Mouse (Mus musculus) neural tube, embryonic 11.5 days (tissue): ENCODE results near the gene Itgb2. TPM values are rescaled to one million over a fixed set of nuclear protein-coding genes. Genes with fewer than 3 reads are reported as not detected.

Experiments used
- ATAC-seq: fragments of 200-750 bp; cut with Nextera tagmentation; 2 replicates; pipeline ENCODE4 v1.8.0; 2017; ENCODE audit warnings: moderate number of reproducible peaks, mild to moderate bottlenecking, moderate TSS enrichment, moderate library complexity; ENCODE audit not compliant: insufficient read depth, low FRiP score, low TSS enrichment
- DNase-seq: peaks from one replicate; pipeline ENCODE4 v3.0.0-alpha.2; 2015; ENCODE audit warnings: low spot score
- H3K27ac ChIP-seq: fragments of 300-500 bp; sonication (generic); 2 replicates; pipeline ENCODE4 v1.5.1; 2014; ENCODE audit warnings: low read depth, mild to moderate bottlenecking, low read length
- H3K27me3 ChIP-seq: fragments of 300-500 bp; sonication (generic); 2 replicates; pipeline ENCODE4 v1.6.1; 2014; ENCODE audit warnings: mild to moderate bottlenecking, low read length, mixed read lengths; ENCODE audit not compliant: control insufficient read depth, insufficient read depth
- H3K36me3 ChIP-seq: fragments of 300-500 bp; sonication (generic); 2 replicates; pipeline ENCODE4 v1.6.1; 2014; ENCODE audit warnings: mild to moderate bottlenecking, low read length, moderate library complexity, mixed read lengths; ENCODE audit not compliant: control insufficient read depth, insufficient read depth
- H3K4me1 ChIP-seq: fragments of 300-500 bp; sonication (generic); 2 replicates; pipeline ENCODE4 v1.6.1; 2014; ENCODE audit warnings: low read length, mixed read lengths; ENCODE audit not compliant: control insufficient read depth, insufficient read depth
- H3K4me2 ChIP-seq: fragments of 300-500 bp; sonication (generic); 2 replicates; pipeline ENCODE4 v1.6.1; 2014; ENCODE audit warnings: low read depth, mild to moderate bottlenecking, moderate library complexity
- H3K4me3 ChIP-seq: fragments of 300-500 bp; sonication (generic); 2 replicates; pipeline ENCODE4 v1.5.1; 2014; ENCODE audit warnings: low read depth, low read length
- H3K9ac ChIP-seq: fragments of 300-500 bp; sonication (generic); 2 replicates; pipeline ENCODE4 v1.6.1; 2014; ENCODE audit warnings: mild to moderate bottlenecking, low read length
- H3K9me3 ChIP-seq: fragments of 300-500 bp; sonication (generic); 2 replicates; pipeline ENCODE4 v1.6.1; 2016; ENCODE audit warnings: low read length; ENCODE audit not compliant: control insufficient read depth
- WGBS: fragments of 180-500 bp; shearing (Covaris S2); extraction: QIAGEN DNeasy Blood & Tissue Kit; methylation state at CpG from one replicate; pipeline ENCODE4 v1.1.7; 2014; 5-methylcytosine and 5-hydroxymethylcytosine counted together
- polyA plus RNA-seq: library from polyadenylated mRNA; unstranded; fragments of >200 nt; fragmentation: Nextera tagmentation; extraction: Ambion mirVana; gene quantifications from 2 replicates; pipeline ENCODE4 v1.2.1, GENCODE M21; 2014

Itgb2 gene
- polyA plus RNA-seq, 1 experiment from 2014 or later, result 1.5 TPM

- ATAC-seq (no peak), DNase-seq (no peak)
- no peak overlapping the region for H3K9ac ChIP-seq
- no peaks in the 10 kb centered on the region for H3K4me1 ChIP-seq
- no peak overlapping the region for H3K4me2 ChIP-seq
- H3K4me3 ChIP-seq, result no peak overlapping the region
- 92% methylated on average over 2 of the region's 2 CpGs for WGBS
- no peaks in the 10 kb centered on the region for H3K27me3 ChIP-seq
- peaks cover 7% of the 10 kb centered on the region for H3K36me3 ChIP-seq
- no peak overlapping the region for H3K27ac ChIP-seq
- H3K9me3 ChIP-seq, result no peaks in the 10 kb centered on the region
These were observed 66.0 kb downstream of the Itgb2 start for GRCm38 (mm10) chr10:77596060-77596459.

GRCm38 (mm10) chr10:77603021-77603420 lies 73.0 kb downstream of the Itgb2 start:
- Histone ChIP-seq H3K4me2 (no peak overlapping the region), H3K9ac (no peak overlapping the region), H3K36me3 (no peaks in the 10 kb centered on the region; the same call in 1 of the 2 replicates), H3K4me3 (no peak overlapping the region), H3K27me3 (no peaks in the 10 kb centered on the region), H3K9me3 (no peaks in the 10 kb centered on the region; the same call in 1 of the 2 replicates), H3K4me1 (peaks cover 8% of the 10 kb centered on the region; the same call in 1 of the 2 replicates), H3K27ac (no peak overlapping the region)
- 56% methylated on average over 4 of the region's 4 CpGs for WGBS
- DNase-seq (no peak), ATAC-seq (no peak)

GRCm38 (mm10) chr10:77604111-77604510 lies 74.1 kb downstream of the Itgb2 start:
- peaks cover 8% of the 10 kb centered on the region; the same call in 1 of the 2 replicates for H3K4me1 ChIP-seq

GRCm38 (mm10) chr10:77604958-77605357 lies 74.9 kb downstream of the Itgb2 start:
- Histone ChIP-seq H3K9ac (no peak overlapping the region), H3K4me2 (no peak overlapping the region), H3K27ac (no peak overlapping the region), H3K4me3 (no peak overlapping the region), H3K36me3 (no peaks in the 10 kb centered on the region), H3K9me3 (no peaks in the 10 kb centered on the region; the same call in 1 of the 2 replicates), H3K4me1 (peaks cover 8% of the 10 kb centered on the region; the same call in 1 of the 2 replicates), H3K27me3 (no peaks in the 10 kb centered on the region)
- 92% methylated on average over 5 of the region's 5 CpGs for WGBS
- ATAC-seq (no peak), DNase-seq (no peak)

More at GRCm38 (mm10) chr10:77604111-77604510, 74.1 kb downstream of the Itgb2 start:
- Histone ChIP-seq H3K9ac (no peak overlapping the region), H3K27me3 (no peaks in the 10 kb centered on the region), H3K27ac (no peak overlapping the region), H3K9me3 (no peaks in the 10 kb centered on the region; the same call in 1 of the 2 replicates), H3K36me3 (no peaks in the 10 kb centered on the region), H3K4me3 (no peak overlapping the region), H3K4me2 (no peak overlapping the region)
- ATAC-seq (no peak), DNase-seq (no peak)
- 92% methylated on average over 6 of the region's 6 CpGs for WGBS

- DNase-seq, result peak; percentile 43
- H3K4me2 ChIP-seq, result peak overlapping the region; percentile 91
- H3K36me3 ChIP-seq, result peaks cover 2% of the 10 kb centered on the region; the same call in 1 of the 2 replicates
These were observed 75.3 kb downstream of the Itgb2 start for GRCm38 (mm10) chr10:77605368-77605767.

GRCm38 (mm10) chr10:77605908-77606826 lies 76.1 kb downstream of the Itgb2 start, which contains the start of the genes Sumo3 and Gm49325:
TSS of gene Sumo3 (plus strand) at chr10:77606097.
TSS of gene Gm49325 (plus strand) at chr10:77606197.
- peak within 1 kb of the TSS; percentile 91 for H3K27ac ChIP-seq
- peak within 1 kb of the TSS; percentile 79 for H3K4me3 ChIP-seq
- DNase-seq (peak; percentile 95), ATAC-seq (peak; percentile 91)
- H3K9me3 ChIP-seq, result no peaks in the 10 kb centered on the region; the same call in 1 of the 2 replicates
- peak within 1 kb of the TSS; percentile 91 for H3K4me2 ChIP-seq
- peaks cover 8% of the 10 kb centered on the region; the same call in 1 of the 2 replicates for H3K4me1 ChIP-seq
- 2% methylated on average over 93 of the region's 119 CpGs for WGBS
- peak within 1 kb of the TSS; percentile 83 for H3K9ac ChIP-seq
- no peaks in the 10 kb centered on the region for H3K27me3 ChIP-seq
- peaks cover 3% of the 10 kb centered on the region; the same call in 1 of the 2 replicates for H3K36me3 ChIP-seq

More at GRCm38 (mm10) chr10:77605368-77605767, 75.3 kb downstream of the Itgb2 start:
- peaks cover 8% of the 10 kb centered on the region; the same call in 1 of the 2 replicates for H3K4me1 ChIP-seq
- no peaks in the 10 kb centered on the region for H3K27me3 ChIP-seq
- no peak for ATAC-seq
- no peaks in the 10 kb centered on the region; the same call in 1 of the 2 replicates for H3K9me3 ChIP-seq
- H3K9ac ChIP-seq, result no peak overlapping the region
- H3K27ac ChIP-seq, result peak overlapping the region; percentile 91; the same call in 1 of the 2 replicates
- 61% methylated on average over 1 of the region's 1 CpGs for WGBS
- peak overlapping the region; percentile 79 for H3K4me3 ChIP-seq

- no peaks in the 10 kb centered on the region for H3K27me3 ChIP-seq
- H3K4me3 ChIP-seq, result peak overlapping the region; percentile 79
- 42% methylated on average over 7 of the region's 7 CpGs for WGBS
- peak overlapping the region; percentile 91 for H3K4me2 ChIP-seq
- H3K27ac ChIP-seq, result no peak overlapping the region
- no peaks in the 10 kb centered on the region; the same call in 1 of the 2 replicates for H3K9me3 ChIP-seq
- peaks cover 3% of the 10 kb centered on the region; the same call in 1 of the 2 replicates for H3K36me3 ChIP-seq
- DNase-seq, result no peak
- H3K4me1 ChIP-seq, result peaks cover 8% of the 10 kb centered on the region; the same call in 1 of the 2 replicates
- peak; percentile 20 for ATAC-seq
- peak overlapping the region; percentile 83 for H3K9ac ChIP-seq
These were observed 76.8 kb downstream of the Itgb2 start for GRCm38 (mm10) chr10:77606855-77607254.

- WGBS, result 74% methylated on average over 5 of the region's 5 CpGs
- Histone ChIP-seq H3K4me2 (peak overlapping the region; percentile 91), H3K4me3 (peak overlapping the region; percentile 79; the same call in 1 of the 2 replicates), H3K27me3 (no peaks in the 10 kb centered on the region), H3K36me3 (peaks cover 3% of the 10 kb centered on the region; the same call in 1 of the 2 replicates), H3K4me1 (peaks cover 8% of the 10 kb centered on the region; the same call in 1 of the 2 replicates), H3K9ac (no peak overlapping the region), H3K9me3 (no peaks in the 10 kb centered on the region; the same call in 1 of the 2 replicates), H3K27ac (no peak overlapping the region)
- ATAC-seq, result no peak
- DNase-seq, result no peak
These were observed 77.4 kb downstream of the Itgb2 start for GRCm38 (mm10) chr10:77607441-77607840.
